Mouse (Mus musculus) CD4-positive, CD25-positive, alpha-beta regulatory T cell, adult 9 weeks (primary cell): ENCODE data around the gene Llcfc1. TPM values are rescaled to one million over a fixed set of nuclear protein-coding genes. Genes with fewer than 3 reads are reported as not detected.

ENCODE experiments used
- polyA plus RNA-seq: library from polyadenylated mRNA; unstranded; fragments of 100-300 nt; shearing (Covaris generic); gene quantifications from one replicate; pipeline ENCODE4 v1.2.1, GENCODE M21; 2017

Llcfc1 gene
- polyA plus RNA-seq: not detected

DNA sequence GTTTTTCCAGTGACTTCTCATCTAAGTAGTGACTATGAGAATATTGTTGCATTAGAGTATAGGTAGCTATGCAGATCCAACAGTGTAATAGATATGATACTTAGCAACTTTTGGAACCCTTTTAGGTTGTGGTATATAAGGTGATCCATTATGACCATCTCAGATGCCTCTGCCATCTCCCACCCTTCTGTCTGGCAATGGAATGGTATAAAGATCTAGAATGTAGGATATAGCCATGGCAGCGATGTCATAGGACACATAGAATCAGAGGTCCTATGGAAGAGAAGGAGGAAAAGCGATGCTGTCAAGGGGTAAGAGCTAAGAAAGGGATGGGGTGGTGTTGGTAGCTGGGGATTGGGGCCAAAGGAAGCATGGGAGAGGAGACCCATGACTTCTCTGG lies at the start of gene Llcfc1:
Gene Llcfc1 (plus strand): TSS at position 301 of the 400 bp plus-strand sequence.

DNA sequence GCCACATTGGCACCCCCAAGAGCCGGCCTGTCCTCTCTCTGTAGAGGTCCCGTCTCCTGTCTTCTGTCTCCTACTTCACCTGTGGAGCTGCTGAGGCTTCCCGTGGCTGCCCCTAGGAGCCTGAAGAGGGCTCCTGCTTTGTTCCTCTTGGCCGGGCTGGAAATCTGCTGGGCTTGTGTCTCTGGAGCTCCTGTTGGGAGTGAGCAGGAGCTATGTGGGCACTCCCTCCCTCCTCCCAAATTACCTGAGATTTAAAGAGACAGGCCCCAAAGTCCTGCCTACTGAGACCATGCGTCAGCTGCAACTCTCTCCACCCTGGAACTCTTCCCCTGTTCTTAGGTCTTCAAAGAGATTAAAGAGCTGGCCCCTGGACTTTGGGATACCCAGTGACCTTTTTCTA lies 48.1 kb upstream of the Llcfc1 start, which contains the start of gene Trpv6:
Gene Trpv6 (minus strand): TSS at position 228 of the 400 bp plus-strand sequence.

DNA sequence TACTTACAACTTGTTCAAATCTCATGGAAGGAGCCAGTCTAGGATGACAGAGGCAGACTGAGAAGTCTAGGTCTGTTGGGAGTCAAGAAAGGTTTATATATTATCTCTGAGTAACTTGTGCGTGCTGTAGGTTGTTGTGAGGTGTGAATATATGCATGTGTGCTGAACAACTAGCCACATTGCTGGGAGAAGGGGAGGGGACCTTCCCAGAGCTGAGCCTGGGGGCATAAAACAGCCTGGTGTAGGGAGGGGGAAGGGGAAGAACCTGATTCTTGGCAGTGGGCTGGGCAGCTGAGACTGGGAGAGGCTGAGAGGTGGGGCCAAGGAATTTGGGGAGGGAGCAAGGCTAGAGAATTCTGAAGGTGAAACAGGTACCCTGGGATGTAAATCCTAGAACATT lies 3.6 kb upstream of the Llcfc1 start, which contains the start of gene Trpv5:
Gene Trpv5 (minus strand): TSS at position 101 of the 400 bp plus-strand sequence.

DNA sequence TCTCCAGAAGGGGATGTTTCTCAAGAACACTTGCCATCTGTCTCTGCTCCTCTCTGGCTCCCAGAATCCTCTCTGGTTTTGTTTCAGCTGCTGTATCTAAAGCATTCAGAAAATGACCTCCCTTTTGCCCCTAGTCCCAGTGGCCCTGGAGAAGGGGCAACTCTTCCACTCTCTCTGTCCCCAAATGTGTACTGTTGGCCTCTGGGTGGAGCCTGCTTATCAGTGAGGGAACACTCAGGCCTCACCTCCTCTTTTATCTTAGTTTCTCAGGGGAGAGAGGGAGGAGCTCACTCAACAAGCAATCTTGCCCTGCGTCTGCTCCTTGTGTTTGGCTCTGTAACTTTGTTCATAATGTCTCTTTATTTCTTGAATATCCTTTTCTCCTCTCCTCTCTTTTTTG lies 19.9 kb downstream of the Llcfc1 start, which contains the start of gene Kel:
Gene Kel (minus strand): TSS at position 217 of the 400 bp plus-strand sequence.

Other genes starting within 250 kb of the Llcfc1 start
- gene Gm10334, start 238.3 kb upstream of the Llcfc1 start, polyA plus RNA-seq: not detected
- gene Prss1, start 225.5 kb upstream of the Llcfc1 start, polyA plus RNA-seq: not detected
- gene Prss2, start 162.6 kb upstream of the Llcfc1 start, polyA plus RNA-seq: 2.7 TPM
- gene Ephb6, start 78.9 kb upstream of the Llcfc1 start, polyA plus RNA-seq: 68.2 TPM
- 0.77 TPM for gene Trpv6, start 48.0 kb upstream of the Llcfc1 start, polyA plus RNA-seq
- gene Trpv5, start 3.7 kb upstream of the Llcfc1 start, polyA plus RNA-seq: not detected
- gene Kel, start 19.9 kb downstream of the Llcfc1 start, polyA plus RNA-seq: not detected
- gene Olfr459, start 90.7 kb downstream of the Llcfc1 start, polyA plus RNA-seq: not detected
- not detected for gene Pip, start 163.1 kb downstream of the Llcfc1 start, polyA plus RNA-seq
- gene Sval2, start 168.6 kb downstream of the Llcfc1 start, polyA plus RNA-seq: not detected